Mouse (Mus musculus) hindbrain, embryonic 14.5 days (tissue): ENCODE results near the gene Hoxa9. TPM values are rescaled to one million over a fixed set of nuclear protein-coding genes. Genes with fewer than 3 reads are reported as not detected.

Source experiments
- ATAC-seq: fragments of 200-750 bp; cut with Nextera tagmentation; 2 replicates; pipeline ENCODE4 v1.8.0; 2017; ENCODE audit warnings: moderate number of reproducible peaks, mild to moderate bottlenecking, moderate TSS enrichment, moderate library complexity; ENCODE audit not compliant: low FRiP score
- DNase-seq: peaks from one replicate; pipeline ENCODE4 v3.0.0-alpha.2; 2015; ENCODE audit warnings: low spot score
- H3K27ac ChIP-seq: fragments of 300-500 bp; sonication (generic); 2 replicates; pipeline ENCODE4 v1.5.1; 2014; ENCODE audit warnings: mild to moderate bottlenecking, moderate library complexity
- H3K27me3 ChIP-seq: fragments of 300-500 bp; sonication (generic); 2 replicates; pipeline ENCODE4 v1.6.1; 2014; ENCODE audit warnings: mild to moderate bottlenecking, low read length, mixed read lengths; ENCODE audit not compliant: control insufficient read depth, insufficient read depth
- H3K36me3 ChIP-seq: fragments of 300-500 bp; sonication (generic); replicated peaks from 2 replicates; pipeline ENCODE4 v1.6.1; 2014; ENCODE audit not compliant: control insufficient read depth, insufficient read depth
- H3K4me1 ChIP-seq: fragments of 300-500 bp; sonication (generic); replicated peaks from 2 replicates; pipeline ENCODE4 v1.6.1; 2014; ENCODE audit warnings: antibody characterized with exemption, low read length, mixed read lengths; ENCODE audit not compliant: control insufficient read depth, insufficient read depth
- H3K4me2 ChIP-seq: fragments of 300-500 bp; sonication (generic); replicated peaks from 2 replicates; pipeline ENCODE4 v1.6.1; 2014; ENCODE audit warnings: mild to moderate bottlenecking, moderate library complexity
- H3K4me3 ChIP-seq: fragments of 300-500 bp; sonication (generic); replicated peaks from 2 replicates; pipeline ENCODE4 v1.5.1; 2014; ENCODE audit warnings: mild to moderate bottlenecking, low read length
- H3K9ac ChIP-seq: fragments of 300-500 bp; sonication (generic); 2 replicates; pipeline ENCODE4 v1.6.1; 2014
- H3K9me3 ChIP-seq: fragments of 300-500 bp; sonication (generic); 2 replicates; pipeline ENCODE4 v1.6.1; 2016; ENCODE audit warnings: low read length; ENCODE audit not compliant: control insufficient read depth
- WGBS: fragments of 180-500 bp; shearing (Covaris S2); extraction: QIAGEN DNeasy Blood & Tissue Kit; methylation state at CpG from one replicate; pipeline ENCODE4 v1.1.7; 2014; 5-methylcytosine and 5-hydroxymethylcytosine counted together
- polyA plus RNA-seq: library from polyadenylated mRNA; unstranded; fragments of >200 nt; fragmentation: Nextera tagmentation; extraction: Ambion mirVana; gene quantifications from 2 replicates; pipeline ENCODE4 v1.2.1, GENCODE M21; 2014

Gene Hoxa9
- polyA plus RNA-seq, 1 experiment from 2014 or later = 2.0 TPM

GRCm38 (mm10) chr6:52252775-52253376, 22.0 kb upstream of the Hoxa9 start:
- H3K9ac ChIP-seq = no peak overlapping the region
- WGBS = 2% methylated on average over 35 of the region's 35 CpGs
- H3K27me3 ChIP-seq = peaks cover 98% of the 10 kb centered on the region
- no peak for DNase-seq
- H3K4me2 ChIP-seq = no peak overlapping the region
- ATAC-seq = no peak
- H3K27ac ChIP-seq = no peak overlapping the region
- H3K4me1 ChIP-seq = no peaks in the 10 kb centered on the region
- H3K4me3 ChIP-seq = no peak overlapping the region
- H3K9me3 ChIP-seq = no peaks in the 10 kb centered on the region
- H3K36me3 ChIP-seq = no peaks in the 10 kb centered on the region

- Histone ChIP-seq H3K36me3 (no peaks in the 10 kb centered on the region), H3K4me2 (no peak overlapping the region), H3K4me1 (no peaks in the 10 kb centered on the region), H3K9me3 (no peaks in the 10 kb centered on the region), H3K9ac (no peak overlapping the region), H3K27me3 (peaks cover 98% of the 10 kb centered on the region), H3K27ac (no peak overlapping the region), H3K4me3 (no peak overlapping the region)
- under 1% methylated on average over 24 of the region's 24 CpGs for WGBS
- ATAC-seq (no peak), DNase-seq (no peak)
Observed at GRCm38 (mm10) chr6:52252016-52252774, 21.3 kb upstream of the Hoxa9 start.

- WGBS = 10% methylated on average over 7 of the region's 7 CpGs
- no peaks in the 10 kb centered on the region for H3K4me1 ChIP-seq
- peaks cover 98% of the 10 kb centered on the region for H3K27me3 ChIP-seq
- H3K27ac ChIP-seq = no peak overlapping the region
- no peak overlapping the region for H3K4me3 ChIP-seq
- H3K4me2 ChIP-seq = no peak overlapping the region
- H3K9me3 ChIP-seq = no peaks in the 10 kb centered on the region
- H3K36me3 ChIP-seq = no peaks in the 10 kb centered on the region
- no peak for DNase-seq
- no peak for ATAC-seq
- H3K9ac ChIP-seq = no peak overlapping the region
Observed at GRCm38 (mm10) chr6:52251177-52251879, 20.4 kb upstream of the Hoxa9 start.

GRCm38 (mm10) chr6:52249826-52250225, 18.9 kb upstream of the Hoxa9 start:
- no peak for DNase-seq
- H3K9me3 ChIP-seq = no peaks in the 10 kb centered on the region
- no peak overlapping the region for H3K4me2 ChIP-seq
- H3K4me3 ChIP-seq = no peak overlapping the region
- no peak overlapping the region for H3K9ac ChIP-seq
- H3K4me1 ChIP-seq = no peaks in the 10 kb centered on the region
- peaks cover 99% of the 10 kb centered on the region for H3K27me3 ChIP-seq
- WGBS = 0% methylated on average over 4 of the region's 4 CpGs
- H3K36me3 ChIP-seq = no peaks in the 10 kb centered on the region
- no peak overlapping the region for H3K27ac ChIP-seq
- no peak for ATAC-seq

GRCm38 (mm10) chr6:52249415-52249738, 18.5 kb upstream of the Hoxa9 start:
- DNase-seq = no peak
- no peak overlapping the region for H3K4me3 ChIP-seq
- no peaks in the 10 kb centered on the region for H3K9me3 ChIP-seq
- no peak overlapping the region for H3K9ac ChIP-seq
- H3K27me3 ChIP-seq = peaks cover 100% of the 10 kb centered on the region
- WGBS = 0% methylated on average over 16 of the region's 16 CpGs
- ATAC-seq = no peak
- no peaks in the 10 kb centered on the region for H3K36me3 ChIP-seq
- H3K27ac ChIP-seq = no peak overlapping the region
- H3K4me2 ChIP-seq = no peak overlapping the region
- H3K4me1 ChIP-seq = no peaks in the 10 kb centered on the region

- H3K4me1 ChIP-seq = no peaks in the 10 kb centered on the region
- DNase-seq (no peak), ATAC-seq (no peak)
- no peak overlapping the region for H3K9ac ChIP-seq
- H3K27ac ChIP-seq = no peak overlapping the region
- no peak overlapping the region for H3K4me3 ChIP-seq
- H3K9me3 ChIP-seq = no peaks in the 10 kb centered on the region
- no peak overlapping the region for H3K4me2 ChIP-seq
- H3K36me3 ChIP-seq = no peaks in the 10 kb centered on the region
- 1% methylated on average over 27 of the region's 27 CpGs for WGBS
- H3K27me3 ChIP-seq = peaks cover 100% of the 10 kb centered on the region
Observed at GRCm38 (mm10) chr6:52248638-52249414, 17.9 kb upstream of the Hoxa9 start.

- WGBS = 1% methylated on average over 23 of the region's 23 CpGs
- Histone ChIP-seq H3K4me2 (no peak overlapping the region), H3K4me1 (no peaks in the 10 kb centered on the region), H3K27me3 (peaks cover 100% of the 10 kb centered on the region), H3K9ac (no peak overlapping the region), H3K36me3 (no peaks in the 10 kb centered on the region), H3K9me3 (no peaks in the 10 kb centered on the region), H3K4me3 (no peak overlapping the region), H3K27ac (no peak overlapping the region)
- no peak for DNase-seq
- ATAC-seq = no peak
Observed at GRCm38 (mm10) chr6:52247766-52248637, 17.1 kb upstream of the Hoxa9 start.

- H3K36me3 ChIP-seq = no peaks in the 10 kb centered on the region
- no peak overlapping the region for H3K9ac ChIP-seq
- WGBS = 7% methylated on average over 3 of the region's 3 CpGs
- no peak overlapping the region for H3K27ac ChIP-seq
- peaks cover 100% of the 10 kb centered on the region for H3K27me3 ChIP-seq
- H3K4me2 ChIP-seq = no peak overlapping the region
- no peak overlapping the region for H3K4me3 ChIP-seq
- H3K9me3 ChIP-seq = no peaks in the 10 kb centered on the region
- H3K4me1 ChIP-seq = no peaks in the 10 kb centered on the region
- DNase-seq (no peak), ATAC-seq (no peak)
Observed at GRCm38 (mm10) chr6:52246916-52247315, 16.0 kb upstream of the Hoxa9 start.
